Mouse (Mus musculus) kidney, postnatal 0 days (tissue): ENCODE measurements at regions not wholly inside any gene's neighbourhood (a gene's known extent, or its start where the extent isn't known, plus 50 kb on each side); places are given as distances from the start of the nearest gene placed in this dataset.

Experiments used
- ATAC-seq: fragments of 200-750 bp; cut with Nextera tagmentation; replicated peaks from 2 replicates; pipeline ENCODE4 v1.8.0; 2017; ENCODE audit warnings: low read depth, moderate number of reproducible peaks, moderate TSS enrichment, moderate library complexity; ENCODE audit not compliant: low FRiP score
- DNase-seq: peaks from one replicate; pipeline ENCODE4 v3.0.0-alpha.2; 2016; ENCODE audit warnings: low spot score
- H3K27ac ChIP-seq: fragments of 300-500 bp; sonication (generic); 2 replicates; pipeline ENCODE4 v1.5.1; 2014; ENCODE audit warnings: mild to moderate bottlenecking
- H3K27me3 ChIP-seq: fragments of 300-500 bp; sonication (generic); 2 replicates; pipeline ENCODE4 v1.6.1; 2014; ENCODE audit warnings: low read length, mixed read lengths; ENCODE audit not compliant: insufficient read depth
- H3K36me3 ChIP-seq: fragments of 300-500 bp; sonication (generic); 2 replicates; pipeline ENCODE4 v1.6.1; 2014; ENCODE audit warnings: low read length, mixed read lengths; ENCODE audit not compliant: insufficient read depth
- H3K4me1 ChIP-seq: fragments of 300-500 bp; sonication (generic); replicated peaks from 2 replicates; pipeline ENCODE4 v1.6.1; 2014; ENCODE audit warnings: antibody characterized with exemption, low read length, mixed read lengths; ENCODE audit not compliant: insufficient read depth
- H3K4me2 ChIP-seq: fragments of 300-500 bp; sonication (generic); 2 replicates; pipeline ENCODE4 v1.6.1; 2014; ENCODE audit warnings: mild to moderate bottlenecking, low read length, moderate library complexity, mixed read lengths
- H3K4me3 ChIP-seq: fragments of 300-500 bp; sonication (generic); replicated peaks from 2 replicates; pipeline ENCODE4 v1.5.1; 2014; ENCODE audit warnings: low read depth, low read length
- H3K9ac ChIP-seq: fragments of 300-500 bp; sonication (generic); 2 replicates; pipeline ENCODE4 v1.6.1; 2014; ENCODE audit warnings: low read depth, low read length
- H3K9me3 ChIP-seq: fragments of 300-500 bp; sonication (generic); replicated peaks from 2 replicates; pipeline ENCODE4 v1.6.1; 2016; ENCODE audit warnings: low read length, inconsistent platforms, mixed read lengths
- CTCF ChIP-seq: IDR thresholded peaks from 2 replicates; pipeline ENCODE4 v1.5.1; 2016; ENCODE audit warnings: antibody characterized with exemption, low read depth, mild to moderate bottlenecking, moderate library complexity
- WGBS: fragments of 180-500 bp; shearing (Covaris S2); extraction: QIAGEN DNeasy Blood & Tissue Kit; methylation state at CpG from one replicate; pipeline ENCODE4 v1.1.7; 2014; 5-methylcytosine and 5-hydroxymethylcytosine counted together

- ATAC-seq (no peak), DNase-seq (no peak)
- Histone ChIP-seq H3K4me2 (no peak overlapping the region), H3K9me3 (no peaks in the 10 kb centered on the region), H3K27ac (no peak overlapping the region), H3K27me3 (no peaks in the 10 kb centered on the region), H3K4me1 (no peaks in the 10 kb centered on the region), H3K9ac (no peak overlapping the region), H3K36me3 (no peaks in the 10 kb centered on the region), H3K4me3 (no peak overlapping the region)
- no peak for TF ChIP-seq CTCF
- 51% methylated on average over 1 of the region's 1 CpGs for WGBS
Observed at GRCm38 (mm10) chr10:38103570-38103969, 718.0 kb downstream of the Rfpl4b start.

GRCm38 (mm10) chr10:38078521-38078920 is 743.1 kb downstream of the Rfpl4b start:
- H3K4me3 ChIP-seq, result no peak overlapping the region
- H3K36me3 ChIP-seq, result no peaks in the 10 kb centered on the region
- no peaks in the 10 kb centered on the region for H3K4me1 ChIP-seq
- no peak overlapping the region for H3K4me2 ChIP-seq
- no peaks in the 10 kb centered on the region for H3K9me3 ChIP-seq
- no peak overlapping the region for H3K27ac ChIP-seq
- H3K9ac ChIP-seq, result no peak overlapping the region
- 92% methylated on average over 2 of the region's 2 CpGs for WGBS
- no peak for ATAC-seq
- no peak for TF ChIP-seq CTCF
- no peaks in the 10 kb centered on the region for H3K27me3 ChIP-seq
- DNase-seq, result no peak

GRCm38 (mm10) chr10:38072394-38072793 is 749.2 kb downstream of the Rfpl4b start:
- no peaks in the 10 kb centered on the region for H3K27me3 ChIP-seq
- H3K27ac ChIP-seq, result no peak overlapping the region
- 80% methylated on average over 1 of the region's 1 CpGs for WGBS
- H3K4me3 ChIP-seq, result no peak overlapping the region
- no peak overlapping the region for H3K4me2 ChIP-seq
- H3K9ac ChIP-seq, result no peak overlapping the region
- H3K9me3 ChIP-seq, result no peaks in the 10 kb centered on the region
- no peak for DNase-seq
- ATAC-seq, result no peak
- H3K36me3 ChIP-seq, result no peaks in the 10 kb centered on the region
- no peaks in the 10 kb centered on the region for H3K4me1 ChIP-seq
- TF ChIP-seq CTCF, result no peak

GRCm38 (mm10) chr10:38059050-38059449 is 762.5 kb downstream of the Rfpl4b start:
- Histone ChIP-seq H3K9me3 (no peaks in the 10 kb centered on the region), H3K9ac (no peak overlapping the region), H3K27me3 (no peaks in the 10 kb centered on the region), H3K36me3 (no peaks in the 10 kb centered on the region), H3K4me3 (no peak overlapping the region), H3K4me2 (no peak overlapping the region), H3K27ac (no peak overlapping the region), H3K4me1 (no peaks in the 10 kb centered on the region)
- no peak for DNase-seq
- ATAC-seq, result no peak
- no peak for TF ChIP-seq CTCF
- WGBS, result 89% methylated on average over 8 of the region's 8 CpGs

GRCm38 (mm10) chr10:38010452-38010851 is 811.1 kb downstream of the Rfpl4b start:
- Histone ChIP-seq H3K9ac (no peak overlapping the region), H3K4me1 (no peaks in the 10 kb centered on the region), H3K27me3 (no peaks in the 10 kb centered on the region), H3K27ac (no peak overlapping the region), H3K4me2 (no peak overlapping the region), H3K36me3 (no peaks in the 10 kb centered on the region), H3K4me3 (no peak overlapping the region), H3K9me3 (no peaks in the 10 kb centered on the region)
- no peak for TF ChIP-seq CTCF
- no peak for DNase-seq
- ATAC-seq, result no peak
- WGBS, result 82% methylated on average over 2 of the region's 2 CpGs

GRCm38 (mm10) chr10:37995691-37996445 is 825.7 kb downstream of the Rfpl4b start:
- TF ChIP-seq CTCF, result no peak
- Histone ChIP-seq H3K4me3 (no peak overlapping the region), H3K9me3 (no peaks in the 10 kb centered on the region), H3K4me2 (no peak overlapping the region), H3K36me3 (no peaks in the 10 kb centered on the region), H3K27me3 (no peaks in the 10 kb centered on the region), H3K27ac (no peak overlapping the region), H3K9ac (no peak overlapping the region), H3K4me1 (no peaks in the 10 kb centered on the region)
- ATAC-seq, result no peak
- DNase-seq, result no peak
